Mouse (Mus musculus): Measurements from ENCODE around the gene Olfm4. TPM values are rescaled to one million over a fixed set of nuclear protein-coding genes. Genes with fewer than 3 reads are reported as not detected.

Olfm4 gene
- polyA plus RNA-seq, 1 experiment from 2014 or later: 1.1 TPM

GRCm38 (mm10) chr14:80039645-80040272, 55.9 kb downstream of the Olfm4 start:
- Histone ChIP-seq H3K27ac (replicated peaks) (no peak overlapping the region), H3K4me1 (replicated peaks) (no peaks in the 10 kb centered on the region), H3K9me3 (no peaks in the 10 kb centered on the region), H3K36me3 (no peaks in the 10 kb centered on the region), H3K4me2 (no peak overlapping the region), H3K4me3 (no peak overlapping the region), H3K27me3 (no peaks in the 10 kb centered on the region), H3K9ac (no peak overlapping the region)
- peak; percentile 68; the same call in 1 of the 2 replicates for ATAC-seq (ENCODE audit: low FRiP score, low read depth)
- WGBS: 60% methylated on average over 4 of the region's 4 CpGs

DNA sequence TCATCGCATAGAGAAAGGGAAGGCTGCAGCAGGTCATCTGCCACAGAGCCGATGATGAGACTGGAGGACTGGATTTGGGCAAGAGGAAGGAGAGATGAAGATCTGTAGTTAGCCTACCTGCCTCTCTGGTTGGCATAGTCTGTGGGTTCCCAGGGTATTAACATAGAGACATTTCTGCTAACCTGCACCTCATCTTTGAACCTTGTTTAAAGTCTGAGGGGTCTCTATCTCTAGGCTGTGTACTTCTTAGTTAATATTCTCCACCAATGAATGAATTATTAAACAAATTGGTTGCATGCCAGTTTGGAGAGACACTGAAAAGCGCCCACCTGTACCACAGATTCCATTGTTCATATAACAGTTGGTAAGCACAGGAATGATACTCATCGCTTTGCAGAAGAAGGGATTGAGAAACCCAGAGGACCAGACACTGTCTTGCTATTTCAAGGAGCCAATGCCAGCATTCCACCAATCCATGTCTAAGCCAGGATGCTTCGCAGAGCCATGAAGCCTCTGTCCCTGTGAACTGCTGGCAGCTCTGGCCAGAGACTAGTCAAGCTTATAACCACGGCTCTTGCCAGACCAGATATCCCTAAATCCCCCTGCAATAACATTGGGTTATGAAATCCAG, 62.3 kb downstream of the Olfm4 start:
- no peak overlapping the region for H3K4me3 ChIP-seq
- H3K36me3 ChIP-seq: no peaks in the 10 kb centered on the region
- no peaks in the 10 kb centered on the region for H3K9me3 ChIP-seq
- ATAC-seq (ENCODE audit: low FRiP score, low read depth): no peak
- H3K27ac ChIP-seq (replicated peaks): no peak overlapping the region
- no peak overlapping the region for H3K9ac ChIP-seq
- 92% methylated on average over 6 of the region's 6 CpGs for WGBS
- H3K4me1 ChIP-seq (replicated peaks): peaks cover 7% of the 10 kb centered on the region; the same call in 1 of the 2 replicates
- H3K4me2 ChIP-seq: no peak overlapping the region
- no peaks in the 10 kb centered on the region for H3K27me3 ChIP-seq

- no peak overlapping the region for H3K9ac ChIP-seq
- no peak overlapping the region for H3K4me2 ChIP-seq
- WGBS: 51% methylated on average over 5 of the region's 5 CpGs
- H3K4me1 ChIP-seq (replicated peaks): peaks cover 7% of the 10 kb centered on the region; the same call in 1 of the 2 replicates
- H3K27ac ChIP-seq (replicated peaks): no peak overlapping the region
- H3K36me3 ChIP-seq: no peaks in the 10 kb centered on the region
- H3K9me3 ChIP-seq: no peaks in the 10 kb centered on the region
- H3K27me3 ChIP-seq: no peaks in the 10 kb centered on the region
- no peak overlapping the region for H3K4me3 ChIP-seq
- no peak for ATAC-seq (ENCODE audit: low FRiP score, low read depth)
These were observed 63.7 kb downstream of the Olfm4 start for GRCm38 (mm10) chr14:80047368-80048101.

DNA sequence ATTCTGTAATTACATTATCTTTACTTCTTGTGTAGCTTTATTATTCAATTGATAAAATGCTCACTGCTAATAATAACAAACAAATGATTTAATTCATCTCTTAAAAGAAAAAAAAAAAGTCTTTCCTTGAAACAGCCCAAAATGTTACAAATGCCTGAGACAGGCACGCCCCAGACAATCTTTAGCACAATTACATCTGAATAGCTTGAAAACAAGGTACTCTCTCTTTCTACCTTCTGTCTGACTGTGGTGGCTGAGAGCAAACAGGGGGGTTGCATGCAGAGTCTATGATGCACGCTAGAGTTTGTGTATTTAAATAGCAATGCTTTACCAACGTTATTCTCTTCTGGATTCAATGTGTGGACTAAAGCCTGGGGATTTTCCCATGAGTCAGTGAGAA, 71.8 kb downstream of the Olfm4 start:
- Histone ChIP-seq H3K36me3 (no peaks in the 10 kb centered on the region), H3K4me3 (no peak overlapping the region), H3K4me1 (replicated peaks) (no peaks in the 10 kb centered on the region), H3K9me3 (no peaks in the 10 kb centered on the region), H3K27me3 (no peaks in the 10 kb centered on the region), H3K9ac (no peak overlapping the region), H3K4me2 (no peak overlapping the region), H3K27ac (replicated peaks) (no peak overlapping the region)
- no peak for ATAC-seq (ENCODE audit: low FRiP score, low read depth)
- 59% methylated on average over 3 of the region's 3 CpGs for WGBS

DNA sequence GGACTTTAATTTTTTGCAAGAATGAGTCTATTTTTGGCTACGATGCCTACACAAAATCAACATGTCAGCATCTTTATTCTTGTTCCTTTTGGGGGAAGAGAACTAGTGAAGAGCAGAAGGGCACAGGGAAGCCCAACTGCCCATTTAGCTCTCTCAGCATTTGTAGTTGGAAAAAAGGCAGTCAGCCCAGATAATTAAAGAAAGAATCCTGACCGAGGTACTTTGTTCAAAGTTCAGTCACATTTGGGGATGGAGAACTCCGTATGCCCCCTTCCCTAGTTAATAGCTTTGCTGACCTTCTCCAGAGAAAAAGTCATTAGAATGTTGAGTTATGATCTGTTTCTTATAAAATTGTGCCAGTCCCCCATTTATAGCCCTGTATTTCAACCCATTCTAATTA, 77.8 kb downstream of the Olfm4 start:
- Histone ChIP-seq H3K27me3 (no peaks in the 10 kb centered on the region), H3K4me1 (replicated peaks) (no peaks in the 10 kb centered on the region), H3K4me3 (no peak overlapping the region), H3K36me3 (no peaks in the 10 kb centered on the region), H3K9ac (no peak overlapping the region), H3K27ac (replicated peaks) (no peak overlapping the region), H3K4me2 (no peak overlapping the region), H3K9me3 (no peaks in the 10 kb centered on the region)
- ATAC-seq (ENCODE audit: low FRiP score, low read depth): no peak
- WGBS: 91% methylated on average over 3 of the region's 3 CpGs

DNA sequence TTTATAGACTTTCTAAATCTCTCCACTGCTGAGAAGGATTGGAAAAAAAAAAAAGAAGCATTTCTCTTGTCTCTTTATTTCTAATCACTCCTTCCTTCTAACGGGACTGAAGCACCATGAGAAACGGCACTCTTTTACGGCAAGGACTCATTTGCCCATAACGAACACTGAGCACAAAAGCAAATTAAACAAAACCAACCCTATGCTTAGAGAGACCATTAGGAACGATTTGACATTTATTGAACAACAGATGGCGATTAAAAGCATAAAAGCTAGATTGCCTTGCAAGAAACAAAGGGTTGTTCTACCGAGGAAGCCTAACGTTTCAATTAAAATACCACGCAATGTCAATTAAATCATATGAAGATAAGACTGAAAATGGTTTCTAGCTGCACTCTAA, 79.0 kb downstream of the Olfm4 start:
- no peaks in the 10 kb centered on the region for H3K36me3 ChIP-seq
- WGBS: 55% methylated on average over 9 of the region's 9 CpGs
- no peaks in the 10 kb centered on the region for H3K27me3 ChIP-seq
- no peaks in the 10 kb centered on the region for H3K4me1 ChIP-seq (replicated peaks)
- 0 out of 2 replicates have a peak overlapping the region, but pooled peaks have one; percentile 30 for H3K27ac ChIP-seq (replicated peaks)
- no peak overlapping the region for H3K4me3 ChIP-seq
- no peak overlapping the region for H3K4me2 ChIP-seq
- H3K9ac ChIP-seq: no peak overlapping the region
- H3K9me3 ChIP-seq: no peaks in the 10 kb centered on the region
- ATAC-seq (ENCODE audit: low FRiP score, low read depth): no peak

DNA sequence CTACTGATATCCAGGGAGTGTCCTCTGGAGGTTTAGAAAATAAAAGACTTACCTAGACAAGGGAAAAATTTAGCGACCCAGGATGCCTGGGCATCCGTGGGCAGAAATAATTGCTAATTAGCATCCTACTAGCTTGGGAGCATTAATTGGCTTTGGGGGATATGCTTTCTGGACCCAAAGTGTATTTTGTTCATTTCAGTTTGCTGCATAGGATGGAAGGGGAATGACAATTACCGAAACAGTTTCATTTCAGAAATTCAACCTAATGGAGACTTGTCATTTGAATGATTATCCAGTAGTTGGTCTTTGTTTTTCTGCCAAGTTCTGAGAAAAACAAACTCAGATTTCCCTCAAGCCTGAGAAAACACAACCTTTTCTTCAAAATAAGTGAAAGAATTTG, 86.7 kb downstream of the Olfm4 start:
- no peak overlapping the region for H3K9ac ChIP-seq
- 57% methylated on average over 3 of the region's 3 CpGs for WGBS
- no peak overlapping the region for H3K27ac ChIP-seq (replicated peaks)
- no peak for ATAC-seq (ENCODE audit: low FRiP score, low read depth)
- H3K4me2 ChIP-seq: no peak overlapping the region
- peaks cover 4% of the 10 kb centered on the region; the same call in 1 of the 2 replicates for H3K4me1 ChIP-seq (replicated peaks)
- no peaks in the 10 kb centered on the region for H3K9me3 ChIP-seq
- no peaks in the 10 kb centered on the region for H3K36me3 ChIP-seq
- no peak overlapping the region for H3K4me3 ChIP-seq
- H3K27me3 ChIP-seq: no peaks in the 10 kb centered on the region

Other genes starting within 250 kb of the Olfm4 start
- 54.6 and 58.9 TPM in 2 replicates for gene Pcdh8, start 212.8 kb upstream of the Olfm4 start, polyA plus RNA-seq (2015; fragmentation: Nextera tagmentation; extraction: Ambion mirVana)